Mouse (Mus musculus) mature B cell (primary cell): ENCODE data around the gene Tspyl1.
"Not testable (repeated sequence)": the region's sequence is repeated elsewhere in the genome, so short reads cannot be mapped to it uniquely, and the experiment has no call there.

Experiments
- in situ Hi-C: fragments of 300-500 bp; cut with MboI; formaldehyde crosslinking; loops from 2 replicates; pipeline ENCODE4 v1.14.3; 2019

Tspyl1 gene

GRCm38 (mm10) chr10:34281962-34282388 is at the start of gene Tspyl1:
Gene Tspyl1, plus strand, starts transcription at chr10:34282190.
- in situ Hi-C loops = no loop called here

GRCm38 (mm10) chr10:34233418-34233817 is 48.6 kb upstream of the Tspyl1 start:
- in situ Hi-C loops = no loop called here

- in situ Hi-C loops = no loop called here
Measured at GRCm38 (mm10) chr10:34233931-34234745, 47.9 kb upstream of the Tspyl1 start.

- in situ Hi-C loops = no loop called here
Measured at GRCm38 (mm10) chr10:34235384-34235783, 46.6 kb upstream of the Tspyl1 start.

- in situ Hi-C loops = no loop called here
Measured at GRCm38 (mm10) chr10:34236569-34236968, 45.4 kb upstream of the Tspyl1 start.

GRCm38 (mm10) chr10:34238536-34238935 is 43.5 kb upstream of the Tspyl1 start:
- in situ Hi-C loops = no loop called here

GRCm38 (mm10) chr10:34244745-34245144 is 37.2 kb upstream of the Tspyl1 start:
- in situ Hi-C loops = no loop called here

- in situ Hi-C loops = no loop called here
Measured at GRCm38 (mm10) chr10:34246106-34246505, 35.9 kb upstream of the Tspyl1 start.

GRCm38 (mm10) chr10:34247757-34248156 is 34.2 kb upstream of the Tspyl1 start:
- in situ Hi-C loops = no loop called here

GRCm38 (mm10) chr10:34249594-34249993 is 32.4 kb upstream of the Tspyl1 start:
- in situ Hi-C loops = no loop called here

- in situ Hi-C loops = not testable (repeated sequence)
Measured at GRCm38 (mm10) chr10:34252833-34253232, 29.2 kb upstream of the Tspyl1 start.

- in situ Hi-C loops = no loop called here
Measured at GRCm38 (mm10) chr10:34265106-34265505, 16.9 kb upstream of the Tspyl1 start.

GRCm38 (mm10) chr10:34267312-34268070 is 14.5 kb upstream of the Tspyl1 start:
- in situ Hi-C loops = no loop called here

GRCm38 (mm10) chr10:34271681-34272080 is 10.3 kb upstream of the Tspyl1 start:
- in situ Hi-C loops = no loop called here

- in situ Hi-C loops = no loop called here
Measured at GRCm38 (mm10) chr10:34280591-34281175, 1.3 kb upstream of the Tspyl1 start.

- in situ Hi-C loops = no loop called here
Measured at GRCm38 (mm10) chr10:34281211-34281961, 604 bp upstream of the Tspyl1 start.

GRCm38 (mm10) chr10:34282420-34283238 is 639 bp downstream of the Tspyl1 start:
- in situ Hi-C loops = no loop called here

- in situ Hi-C loops = no loop called here
Measured at GRCm38 (mm10) chr10:34296911-34297298, 14.9 kb downstream of the Tspyl1 start.

GRCm38 (mm10) chr10:34297299-34297979 is 15.4 kb downstream of the Tspyl1 start, which contains the start of gene Tspyl4:
Gene Tspyl4, plus strand, starts transcription at chr10:34297442.
- in situ Hi-C loops = no loop called here
